Mouse (Mus musculus): ENCODE results near the gene Dpf2. TPM values are rescaled to one million over a fixed set of nuclear protein-coding genes. Genes with fewer than 3 reads are reported as not detected.

The Dpf2 gene
- total and polyA plus RNA-seq, 3 experiments: 25.0 to 115 (median 36.7) TPM

DNA sequence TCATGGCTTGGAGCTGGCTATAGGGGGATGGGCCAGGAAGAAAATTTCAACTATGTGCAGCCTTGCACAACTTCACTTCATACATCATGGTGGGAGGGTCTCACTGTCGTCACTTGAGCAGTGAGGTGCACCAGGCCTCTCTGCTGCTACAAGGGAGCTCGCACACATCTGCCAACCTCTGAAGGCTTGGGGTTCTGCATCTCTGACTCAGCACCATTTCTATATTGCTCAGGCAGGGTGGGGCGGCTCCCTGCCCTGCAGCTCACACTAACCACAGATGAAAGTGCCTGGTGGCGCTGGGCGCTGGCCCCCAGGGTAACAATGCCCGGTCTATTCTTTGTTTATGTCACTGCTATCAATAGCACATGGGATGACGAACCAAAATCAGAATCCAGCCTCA, 32.2 kb upstream of the Dpf2 start:
- no peak overlapping the region for H3K4me3 ChIP-seq (replicated peaks in 1 of 3; ENCODE audit: low read depth in 2 of 3, low read length in 2 of 3, poor library complexity in 1 of 3)
- no peak overlapping the region for H3K4me2 ChIP-seq (ENCODE audit: insufficient read depth, low read depth, poor library complexity, severe bottlenecking)
- no peaks in the 10 kb centered on the region for H3K79me2 ChIP-seq (replicated peaks; ENCODE audit: control insufficient read depth, extremely low read depth, insufficient read depth, poor library complexity, severe bottlenecking)
- H3K9me3 ChIP-seq (replicated peaks; ENCODE audit: low read length): no peaks in the 10 kb centered on the region
- dilution Hi-C loops (cut with MboI; ENCODE audit: extremely low pct_ligation_motif_present, extremely low pct_unique_long_range_greater_than_20kb, low sequenced_read_pairs): no loop called here
- H3K27me3 ChIP-seq (replicated peaks): no peaks in the 10 kb centered on the region
- H3K36me3 ChIP-seq (replicated peaks in 1 of 2; ENCODE audit: control insufficient read depth in 1 of 2, insufficient read depth in 1 of 2, low read length in 1 of 2): peaks cover 72 to 96% of the 10 kb centered on the region in 2 experiments
- in situ Hi-C loops (cut with MboI; ENCODE audit: low pct_ligation_motif_present, low pct_unique_long_range_greater_than_20kb, low sequenced_read_pairs): no loop called here
- H3K9ac ChIP-seq (ENCODE audit: insufficient read depth, low read depth): no peak overlapping the region
- no peak for DNase-seq (ENCODE audit: extremely low read depth)
- no peak for TF ChIP-seq CHD1 (IDR thresholded peaks at IDR 0.05; ENCODE audit: low read depth, low read length)
- no peak for TF ChIP-seq POLR2A (IDR thresholded peaks at IDR 0.05; ENCODE audit: low read depth, low read length)
- TF ChIP-seq TCF12 (IDR thresholded peaks at IDR 0.05; ENCODE audit: low read depth, low read length): no peak
- H3K4me1 ChIP-seq (ENCODE audit: control insufficient read depth in 1 of 2, insufficient read depth in 2 of 2): peaks cover 0 to 12% of the 10 kb centered on the region in 2 experiments; a peak in 2 of 4 replicates
- H3K27ac ChIP-seq (ENCODE audit: insufficient read depth, low read depth): no peak overlapping the region

- H3K79me2 ChIP-seq (replicated peaks; ENCODE audit: control insufficient read depth, extremely low read depth, insufficient read depth, poor library complexity, severe bottlenecking): no peaks in the 10 kb centered on the region
- TF ChIP-seq MAFK (IDR thresholded peaks at IDR 0.05; ENCODE audit: insufficient replicate concordance, low read length) (no peak), IRF4 (IDR thresholded peaks at IDR 0.05; ENCODE audit: low read depth, low read length) (no peak), SMC3 (IDR thresholded peaks at IDR 0.05; ENCODE audit: low read depth, low read length) (no peak), MYC (IDR thresholded peaks at IDR 0.05; ENCODE audit: low read depth, low read length) (no peak), RCOR1 (conservative IDR thresholded peaks at IDR 0.05; ENCODE audit: low read depth, low read length) (no peak), USF1 (IDR thresholded peaks at IDR 0.05; ENCODE audit: low read depth, low read length) (no peak), MEF2A (IDR thresholded peaks at IDR 0.05; ENCODE audit: borderline replicate concordance, low read depth, low read length) (no peak), KAT2A (IDR thresholded peaks at IDR 0.05; ENCODE audit: insufficient replicate concordance, low read length) (no peak), ETS1 (conservative IDR thresholded peaks at IDR 0.05; ENCODE audit: low read depth, low read length) (no peak), PAX5 (IDR thresholded peaks at IDR 0.05; ENCODE audit: low read length) (no peak), NELFE (IDR thresholded peaks at IDR 0.05; ENCODE audit: low read depth, low read length) (no peak), EP300 (IDR thresholded peaks at IDR 0.05; ENCODE audit: low read length) (no peak), ZC3H11A (IDR thresholded peaks at IDR 0.05; ENCODE audit: low read depth, low read length) (no peak), ZMIZ1 (IDR thresholded peaks at IDR 0.05; ENCODE audit: low read depth, low read length) (no peak), MAX (IDR thresholded peaks at IDR 0.05; ENCODE audit: low read length) (no peak), ELF1 (IDR thresholded peaks at IDR 0.05; ENCODE audit: low read depth, low read length) (no peak), NRF1 (IDR thresholded peaks at IDR 0.05; ENCODE audit: low read depth, low read length) (no peak), MAZ (IDR thresholded peaks at IDR 0.05; ENCODE audit: low read depth, low read length) (no peak), POLR2A (IDR thresholded peaks at IDR 0.05; ENCODE audit: low read depth, low read length) (no peak), JUND (conservative IDR thresholded peaks at IDR 0.05; ENCODE audit: low read depth, low read length) (no peak)
- no peaks in the 10 kb centered on the region for H3K9me3 ChIP-seq (replicated peaks; ENCODE audit: low read length)
- H3K36me3 ChIP-seq (replicated peaks in 1 of 2; ENCODE audit: control insufficient read depth in 1 of 2, insufficient read depth in 1 of 2, low read length in 1 of 2): peaks cover 74 to 96% of the 10 kb centered on the region in 2 experiments
- H3K27me3 ChIP-seq (replicated peaks): no peaks in the 10 kb centered on the region
- no peak overlapping the region for H3K9ac ChIP-seq (ENCODE audit: insufficient read depth, low read depth)
- peaks cover 0 to 12% of the 10 kb centered on the region in 2 experiments; a peak in 2 of 4 replicates for H3K4me1 ChIP-seq (ENCODE audit: control insufficient read depth in 1 of 2, insufficient read depth in 2 of 2)
- H3K4me2 ChIP-seq (ENCODE audit: insufficient read depth, low read depth, poor library complexity, severe bottlenecking): no peak overlapping the region
- dilution Hi-C loops (cut with MboI; ENCODE audit: extremely low pct_ligation_motif_present, extremely low pct_unique_long_range_greater_than_20kb, low sequenced_read_pairs) (no loop called here), in situ Hi-C loops (cut with MboI; ENCODE audit: low pct_ligation_motif_present, low pct_unique_long_range_greater_than_20kb, low sequenced_read_pairs) (no loop called here)
- no peak overlapping the region for H3K4me3 ChIP-seq (replicated peaks in 1 of 3; ENCODE audit: low read depth in 2 of 3, low read length in 2 of 3, poor library complexity in 1 of 3)
- no peak for DNase-seq (ENCODE audit: extremely low read depth)
- no peak overlapping the region for H3K27ac ChIP-seq (ENCODE audit: insufficient read depth, low read depth)
These were observed 31.3 kb upstream of the Dpf2 start for GRCm38 (mm10) chr19:5944145-5944544.

Measured in CH12.LX (cell line).